Mouse (Mus musculus) myocyte (in vitro differentiated cells): ENCODE data around the gene Ttll5.

ENCODE experiments used
- MAX ChIP-seq: IDR thresholded peaks from one replicate; pipeline ENCODE4 v1.6.1; 2011; ENCODE audit warnings: low read depth, mild to moderate bottlenecking, control low read depth
- MYOD1 ChIP-seq, 3 experiments: IDR thresholded peaks; one replicate each; pipeline ENCODE4 v1.6.1; 2011; ENCODE audit warnings: control low read depth in 2 of 3, low read depth in 2 of 3, mild to moderate bottlenecking in 2 of 3, moderate library complexity in 1 of 3; ENCODE audit not compliant: insufficient read length in 2 of 3, control insufficient read depth in 1 of 3
- POLR2A ChIP-seq: IDR thresholded peaks from one replicate; pipeline ENCODE4 v1.6.1; 2011; ENCODE audit warnings: low read depth, mild to moderate bottlenecking, control low read depth, moderate library complexity; ENCODE audit not compliant: insufficient read length
- POLR2AphosphoS2 ChIP-seq: IDR thresholded peaks from one replicate; pipeline ENCODE4 v1.6.1; 2011; ENCODE audit warnings: low read depth, control low read depth; ENCODE audit not compliant: insufficient read length
- REST ChIP-seq: IDR thresholded peaks from one replicate; pipeline ENCODE4 v1.6.1; 2011; ENCODE audit warnings: mild to moderate bottlenecking, control low read depth, moderate library complexity; ENCODE audit not compliant: insufficient read depth, insufficient read length
- SRF ChIP-seq: IDR thresholded peaks from one replicate; pipeline ENCODE4 v1.6.1; 2011; ENCODE audit warnings: low read depth; ENCODE audit not compliant: control insufficient read depth, insufficient read length
- TCF12 ChIP-seq: IDR thresholded peaks from one replicate; pipeline ENCODE4 v1.6.1; 2011; ENCODE audit warnings: mild to moderate bottlenecking, control low read depth; ENCODE audit not compliant: poor library complexity, insufficient read depth, severe bottlenecking
- TCF3 ChIP-seq: IDR thresholded peaks from one replicate; pipeline ENCODE4 v1.6.1; 2011; ENCODE audit warnings: low read depth, control low read depth; ENCODE audit not compliant: insufficient read length
- USF1 ChIP-seq: IDR thresholded peaks from one replicate; pipeline ENCODE4 v1.6.1; 2011; ENCODE audit warnings: low read depth, mild to moderate bottlenecking, control low read depth, moderate library complexity

GRCm38 (mm10) chr12:85969571-85969970 lies 145.1 kb downstream of the Ttll5 start:
- TF ChIP-seq POLR2A: peak; percentile 17
- TF ChIP-seq REST: no peak
- TF ChIP-seq POLR2AphosphoS2: no peak
- no peak for TF ChIP-seq MAX
- peak in 2 of 3 experiments; percentile 69 to 90 for TF ChIP-seq MYOD1 (IDR thresholded peaks at IDR 0.05; ENCODE audit: control insufficient read depth in 1 of 3, insufficient read length in 2 of 3, low read depth in 2 of 3)
- peak; percentile 21 for TF ChIP-seq USF1
- no peak for TF ChIP-seq TCF3
- peak; percentile 59 for TF ChIP-seq TCF12
- no peak for TF ChIP-seq SRF
